Mouse (Mus musculus) brain, embryonic 14.5 days (tissue): ENCODE measurements around the gene P4hb.

ENCODE experiments used
- CTCF ChIP-seq: fragments of 200-500 bp; IDR thresholded peaks from 2 replicates; pipeline ENCODE4 v1.5.1; 2012; ENCODE audit warnings: inconsistent platforms, mild to moderate bottlenecking, moderate library complexity, borderline replicate concordance; ENCODE audit not compliant: insufficient read depth, insufficient read length; ENCODE audit errors: extremely low read depth
- POLR2A ChIP-seq: fragments of 200-500 bp; IDR thresholded peaks from 2 replicates; pipeline ENCODE4 v1.6.1; 2012; ENCODE audit warnings: mild to moderate bottlenecking, inconsistent platforms, borderline replicate concordance; ENCODE audit not compliant: poor library complexity, insufficient read depth, insufficient read length, severe bottlenecking; ENCODE audit errors: extremely low read depth

- TF ChIP-seq CTCF (no peak), POLR2A (no peak)
These were observed 669 bp downstream of the P4hb start for GRCm38 (mm10) chr11:120572417-120572751.
